Mouse (Mus musculus): Measurements from ENCODE around the gene Ccdc155. TPM values are rescaled to one million over a fixed set of nuclear protein-coding genes. Genes with fewer than 3 reads are reported as not detected.

The Ccdc155 gene
- total RNA-seq, 4 experiments from 2014 or later: 4.3 to 6.4 (median 5.4) TPM

DNA sequence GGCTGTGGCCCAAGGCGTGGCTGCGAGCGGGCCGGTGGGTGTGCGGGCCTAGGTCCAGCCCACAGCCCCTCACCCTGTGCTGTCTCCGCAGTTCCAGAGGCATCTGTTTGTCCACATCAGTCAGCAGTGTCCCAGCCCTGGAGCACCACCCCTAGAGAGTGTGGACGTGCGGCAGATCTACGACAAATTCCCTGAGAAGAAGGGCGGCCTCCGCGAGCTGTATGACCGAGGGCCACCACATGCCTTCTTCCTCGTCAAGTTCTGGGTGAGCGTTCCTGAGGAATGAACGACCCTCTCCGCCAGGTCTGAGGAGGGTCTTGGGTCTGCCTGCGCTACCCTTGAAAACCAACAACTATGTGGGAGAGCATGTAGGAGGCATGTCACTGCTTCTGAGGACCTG, 23.9 kb upstream of the Ccdc155 start:
- no peak for DNase-seq (ENCODE audit: low spot score in 2 of 2)

DNA sequence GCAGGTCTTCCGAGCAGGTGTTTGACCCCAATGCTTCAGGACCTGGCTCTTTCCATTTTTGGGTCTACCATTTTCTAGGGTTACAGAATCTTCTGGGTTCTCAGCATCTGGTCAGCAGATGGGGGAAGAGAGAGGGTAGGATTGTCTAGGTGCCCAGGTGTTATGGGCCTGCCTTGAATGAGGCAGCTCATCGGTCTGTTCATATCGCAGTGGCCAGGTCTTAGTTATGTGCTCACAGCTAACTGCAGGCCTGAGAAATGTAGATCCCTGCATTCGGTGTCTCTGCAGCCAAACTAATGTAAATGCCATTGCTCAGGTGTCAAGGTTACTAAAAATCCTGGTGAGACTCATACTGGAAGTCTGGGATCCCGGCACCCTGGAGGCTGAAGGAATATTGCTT, 21.7 kb upstream of the Ccdc155 start:
- DNase-seq (ENCODE audit: low spot score in 2 of 2): no peak

DNA sequence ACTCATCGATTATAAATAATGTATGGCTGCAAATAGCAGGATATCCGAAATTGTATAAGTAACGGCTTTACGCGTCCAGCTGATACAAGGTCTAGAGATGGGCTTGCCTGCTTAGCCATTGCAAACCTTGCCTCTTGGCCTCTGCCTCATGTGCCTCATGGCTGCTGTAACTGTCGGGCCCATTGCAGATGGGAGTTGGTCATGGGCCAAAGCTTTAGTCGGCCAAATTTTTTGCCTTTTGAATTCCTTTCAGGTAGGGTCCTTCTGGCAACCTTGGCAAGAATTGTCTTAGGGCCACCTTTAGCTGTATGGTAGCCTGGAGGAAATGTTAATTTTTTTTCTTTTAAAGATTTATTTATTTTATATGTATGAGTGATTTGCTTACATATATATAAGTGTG, 20.1 kb upstream of the Ccdc155 start:
- no peak for DNase-seq (ENCODE audit: low spot score in 2 of 2)

DNA sequence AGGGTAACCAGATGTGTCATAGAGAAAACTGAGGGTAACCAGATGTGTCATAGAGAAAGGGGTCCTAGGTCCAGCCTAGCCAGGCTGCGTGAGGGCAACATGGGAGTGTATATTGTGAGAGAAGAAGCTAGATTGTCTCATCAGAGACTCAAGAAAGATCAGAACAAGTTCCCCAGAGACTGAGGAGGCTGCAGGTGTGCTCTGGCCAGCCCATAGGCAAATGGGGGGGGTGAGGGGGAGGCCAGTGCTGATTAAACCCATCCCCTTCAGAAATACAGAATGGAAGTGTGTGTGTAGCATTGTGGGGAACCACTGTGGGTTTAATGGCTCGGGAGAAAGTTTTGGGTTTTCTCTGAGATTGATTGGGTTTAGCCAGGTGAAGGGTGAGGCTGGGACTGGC, 17.0 kb upstream of the Ccdc155 start:
- DNase-seq (ENCODE audit: low spot score in 2 of 2): no peak

GRCm38 (mm10) chr7:45216442-45217183, 11.9 kb upstream of the Ccdc155 start:
- no peak for DNase-seq (ENCODE audit: low spot score in 2 of 2)

DNA sequence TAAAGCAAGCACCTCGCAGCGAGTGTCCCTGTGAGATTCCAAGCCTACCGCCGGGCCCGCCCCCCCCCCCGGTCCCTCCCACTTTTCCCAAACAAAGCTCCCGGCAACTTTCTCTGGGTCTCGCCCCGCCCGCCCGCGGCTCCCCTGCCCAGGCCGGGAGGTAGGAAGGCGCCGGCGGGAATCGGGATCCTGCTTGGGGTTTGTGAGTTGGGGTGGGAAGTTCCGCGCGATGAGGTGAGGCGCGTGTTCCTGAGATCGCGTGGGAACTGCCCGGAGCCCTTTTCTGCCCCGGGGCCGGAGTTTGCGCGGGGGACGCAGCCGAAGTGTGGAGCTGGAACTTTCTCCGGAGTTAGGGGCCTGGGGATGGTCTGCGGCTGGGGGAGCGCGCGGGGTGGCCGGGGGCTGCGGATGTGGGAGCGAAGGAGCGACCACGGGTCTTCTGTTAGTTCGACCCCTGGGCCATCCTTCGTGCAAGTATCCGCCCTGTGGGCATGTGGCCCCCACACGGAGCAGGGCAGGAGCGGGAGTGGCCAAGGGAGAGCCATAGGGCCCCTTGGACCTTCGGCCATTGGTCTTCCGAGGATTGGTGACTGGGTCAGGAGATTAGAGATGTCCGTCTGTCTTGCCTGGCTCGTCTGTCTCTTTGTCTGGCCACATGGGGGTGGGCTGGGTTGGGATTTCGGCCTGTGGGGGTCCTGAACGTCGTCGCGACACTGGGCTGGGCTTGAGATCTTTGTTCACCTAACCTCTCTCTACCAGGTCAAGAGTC, 11.2 kb upstream of the Ccdc155 start, which contains the start of gene Tead2:
Gene Tead2 (plus strand): TSS at position 81 of the 769 bp plus-strand sequence.
- DNase-seq (ENCODE audit: low spot score in 2 of 2): no peak

DNA sequence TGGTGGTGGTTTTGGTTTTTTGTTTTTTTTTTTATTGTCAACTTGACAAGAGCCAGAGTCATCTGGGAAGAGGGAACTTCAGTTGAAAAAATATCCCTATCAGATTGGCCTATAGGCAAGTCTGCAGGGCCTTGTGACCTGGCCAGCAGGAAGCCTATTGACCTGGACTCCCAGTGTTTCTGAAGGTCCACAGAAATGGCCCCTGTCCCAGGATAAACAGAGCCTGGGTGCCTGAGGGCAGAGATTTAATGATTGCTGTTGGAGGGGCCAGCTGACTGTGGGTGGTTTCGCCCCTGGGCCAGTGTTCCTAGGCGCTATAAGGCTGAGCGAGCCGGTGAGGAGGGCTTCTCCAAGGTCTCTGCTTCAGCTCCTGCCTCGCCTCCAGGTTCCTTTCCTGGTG, 9.0 kb upstream of the Ccdc155 start:
- no peak for DNase-seq (ENCODE audit: low spot score in 2 of 2)

GRCm38 (mm10) chr7:45212356-45212755, 7.7 kb upstream of the Ccdc155 start:
- DNase-seq (ENCODE audit: low spot score in 2 of 2): no peak

GRCm38 (mm10) chr7:45211851-45212251, 7.2 kb upstream of the Ccdc155 start, which contains the start of gene Dkkl1:
Gene Dkkl1, minus strand, starts transcription at chr7:45212147.
- DNase-seq (ENCODE audit: low spot score in 2 of 2): no peak

GRCm38 (mm10) chr7:45211070-45211469, 6.4 kb upstream of the Ccdc155 start:
- no peak for DNase-seq (ENCODE audit: low spot score in 2 of 2)

DNA sequence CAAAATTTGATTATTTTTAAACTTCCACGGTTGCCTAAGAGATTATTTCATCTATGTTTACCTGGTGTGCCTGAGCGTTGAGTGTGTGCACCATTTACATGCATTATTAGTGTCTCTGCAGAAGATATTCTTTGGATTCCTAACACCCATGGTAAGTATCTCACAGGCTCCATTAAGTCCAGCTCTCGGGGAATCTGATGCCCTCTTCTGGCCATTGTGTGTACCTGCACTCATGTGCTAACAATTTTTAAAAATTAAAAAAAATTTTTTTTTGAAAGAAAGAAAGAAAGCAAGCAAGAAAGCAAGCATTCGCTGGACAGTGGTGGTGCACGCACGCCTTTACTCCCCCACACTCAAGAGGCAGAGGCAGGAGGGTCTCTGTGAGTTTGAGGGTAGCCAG, 3.6 kb upstream of the Ccdc155 start:
- no peak for DNase-seq (ENCODE audit: low spot score in 2 of 2)

DNA sequence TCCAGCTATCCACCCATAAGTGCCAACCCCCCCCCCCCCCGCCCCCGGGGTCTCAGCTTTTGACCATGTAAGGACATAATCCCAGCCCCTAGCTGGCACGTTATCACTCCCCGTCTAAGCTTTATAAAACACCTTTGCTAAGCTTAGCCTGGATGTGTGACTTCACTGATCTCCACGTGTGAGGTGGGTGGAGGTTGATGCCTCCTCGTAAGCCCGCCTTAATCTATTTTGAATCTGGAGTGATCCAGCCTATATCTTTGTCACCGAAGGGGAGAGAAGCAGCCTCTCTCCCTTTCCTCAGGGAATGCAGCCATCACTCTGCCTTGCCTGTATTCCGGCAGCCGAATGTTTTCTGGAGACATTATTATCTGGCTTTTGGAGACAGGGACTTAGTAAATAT, 2.0 kb downstream of the Ccdc155 start:
- no peak for DNase-seq (ENCODE audit: low spot score in 2 of 2)

DNA sequence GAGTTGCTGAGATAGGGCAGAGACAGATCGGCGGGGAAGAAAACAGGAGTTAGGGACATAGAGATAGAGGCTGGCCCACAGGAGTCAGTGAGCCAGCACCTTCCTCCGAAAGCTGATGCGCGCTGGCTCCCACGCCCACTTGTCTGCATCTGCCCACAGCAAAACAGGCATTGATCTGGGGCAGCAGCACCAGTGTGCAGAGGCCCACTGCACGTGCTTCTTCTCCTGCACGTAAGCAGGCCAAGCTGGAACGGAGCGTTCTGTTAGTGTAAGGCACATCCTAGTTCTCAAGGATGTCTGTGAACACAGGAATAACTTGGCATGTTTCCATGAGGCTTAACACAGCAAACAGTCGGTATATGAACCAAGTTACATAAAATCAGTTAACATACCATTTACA, 5.7 kb downstream of the Ccdc155 start:
- DNase-seq (ENCODE audit: low spot score in 2 of 2): peak; percentile 38 to 74

DNA sequence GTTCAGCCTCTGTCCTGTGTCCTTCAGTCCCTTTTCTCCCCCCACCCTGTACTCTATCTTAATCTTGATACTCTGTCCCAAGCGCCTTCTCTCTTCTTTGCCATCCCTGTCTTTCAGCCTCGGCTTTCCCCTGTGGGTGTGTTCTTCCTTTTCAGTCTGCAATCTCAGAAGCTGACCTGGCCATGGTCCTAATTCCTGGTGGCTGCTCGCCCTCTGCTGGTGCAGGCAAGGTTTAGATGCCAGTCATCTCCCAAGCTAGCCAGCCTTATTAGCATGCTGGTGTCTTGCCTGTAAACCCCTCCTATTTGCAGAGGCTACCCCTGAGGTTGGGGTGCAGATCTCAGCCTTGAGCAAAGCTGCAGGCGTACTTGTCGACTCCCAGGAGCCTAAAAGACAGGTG, 6.3 kb downstream of the Ccdc155 start:
- peak; percentile 45 to 64 for DNase-seq (ENCODE audit: low spot score in 2 of 2)

DNA sequence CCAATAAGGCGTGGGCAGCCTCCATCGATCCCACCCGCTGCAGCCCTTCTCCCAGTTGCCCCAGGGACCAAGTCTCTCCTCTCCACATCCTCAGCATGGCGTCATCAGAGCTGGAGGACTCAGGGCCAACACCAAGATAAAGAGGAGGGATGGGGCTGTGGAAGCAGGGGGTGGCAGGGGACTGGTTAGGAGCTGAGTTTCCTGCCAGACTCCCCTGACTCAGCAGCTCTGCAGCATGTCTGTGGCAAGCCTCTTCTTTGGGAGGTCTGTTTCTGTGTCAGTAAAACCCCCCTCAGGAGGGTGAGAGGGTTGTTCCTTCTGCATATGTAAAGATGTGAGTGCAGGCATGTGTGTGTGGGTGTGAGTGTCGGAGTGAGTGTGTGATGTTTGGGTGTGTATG, 7.7 kb downstream of the Ccdc155 start:
- DNase-seq (ENCODE audit: low spot score in 2 of 2): no peak

GRCm38 (mm10) chr7:45196176-45196535, 8.5 kb downstream of the Ccdc155 start:
- no peak for DNase-seq (ENCODE audit: low spot score in 2 of 2)

GRCm38 (mm10) chr7:45195341-45196175, 9.1 kb downstream of the Ccdc155 start:
- DNase-seq (ENCODE audit: low spot score in 2 of 2): no peak

DNA sequence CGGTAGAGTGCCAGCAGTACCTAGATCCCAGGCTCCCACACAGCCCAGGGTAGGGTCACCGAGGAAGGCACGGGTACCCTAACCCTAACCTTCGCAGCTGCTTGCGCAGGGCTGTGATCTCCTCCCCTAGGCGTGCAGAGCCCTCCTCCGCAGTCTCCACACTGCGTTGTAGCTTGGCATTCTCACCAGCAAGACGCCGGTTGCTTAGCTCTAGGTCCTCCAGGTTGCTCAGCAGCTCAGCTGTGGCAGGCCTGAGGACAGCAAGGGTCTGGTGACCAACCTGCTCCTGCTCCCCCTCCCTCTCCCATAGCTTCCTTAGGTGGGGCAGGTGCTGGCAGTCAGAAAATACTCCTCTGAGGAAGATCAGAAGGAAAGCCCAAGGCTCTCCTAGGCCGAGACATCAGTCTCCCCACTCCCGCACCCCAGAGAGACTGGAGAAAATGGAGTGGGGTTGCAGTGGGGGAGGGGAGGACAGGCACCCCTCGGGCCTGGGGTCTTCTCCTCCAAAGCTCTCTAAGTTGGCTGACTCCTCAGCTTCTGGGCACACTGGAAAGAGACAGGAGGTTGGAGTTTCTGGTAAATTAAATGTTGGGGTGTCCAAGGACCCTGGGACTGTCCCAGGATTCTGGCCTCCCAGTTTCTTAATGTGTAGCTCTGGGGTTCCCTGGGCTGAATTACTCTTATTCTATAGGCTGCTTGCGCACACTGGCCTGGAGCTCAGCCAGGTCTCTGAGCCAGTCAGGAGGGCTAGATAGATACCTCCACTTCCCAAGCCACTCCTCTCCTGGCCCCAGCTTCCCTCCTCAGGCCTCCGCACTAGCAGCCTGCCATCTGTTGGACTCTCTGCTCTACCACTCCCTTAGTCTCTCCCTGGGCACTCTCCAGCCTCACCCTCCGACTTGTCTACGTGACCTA, 10.6 kb downstream of the Ccdc155 start:
- DNase-seq (ENCODE audit: low spot score in 2 of 2): no peak

DNA sequence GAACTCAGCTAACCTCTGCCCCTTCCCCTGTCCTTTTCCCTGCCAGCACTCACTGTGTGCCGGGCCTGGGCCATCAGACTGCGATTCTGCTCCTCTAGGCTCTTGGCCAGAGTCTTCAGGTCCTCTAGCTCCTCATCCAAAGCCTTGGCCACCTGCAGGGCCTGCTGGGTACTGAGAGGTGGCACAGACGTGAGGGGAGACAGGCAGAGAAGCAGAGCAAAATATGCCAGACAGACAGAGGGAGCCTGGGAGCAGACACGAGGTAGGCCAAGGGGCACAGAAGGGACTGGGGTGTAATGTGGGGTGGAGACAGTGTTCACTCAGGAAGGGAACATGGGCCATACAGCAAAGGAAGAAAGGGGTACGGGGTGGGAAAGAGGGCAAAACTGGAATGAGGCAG, 11.3 kb downstream of the Ccdc155 start:
- DNase-seq (ENCODE audit: low spot score in 2 of 2): no peak

DNA sequence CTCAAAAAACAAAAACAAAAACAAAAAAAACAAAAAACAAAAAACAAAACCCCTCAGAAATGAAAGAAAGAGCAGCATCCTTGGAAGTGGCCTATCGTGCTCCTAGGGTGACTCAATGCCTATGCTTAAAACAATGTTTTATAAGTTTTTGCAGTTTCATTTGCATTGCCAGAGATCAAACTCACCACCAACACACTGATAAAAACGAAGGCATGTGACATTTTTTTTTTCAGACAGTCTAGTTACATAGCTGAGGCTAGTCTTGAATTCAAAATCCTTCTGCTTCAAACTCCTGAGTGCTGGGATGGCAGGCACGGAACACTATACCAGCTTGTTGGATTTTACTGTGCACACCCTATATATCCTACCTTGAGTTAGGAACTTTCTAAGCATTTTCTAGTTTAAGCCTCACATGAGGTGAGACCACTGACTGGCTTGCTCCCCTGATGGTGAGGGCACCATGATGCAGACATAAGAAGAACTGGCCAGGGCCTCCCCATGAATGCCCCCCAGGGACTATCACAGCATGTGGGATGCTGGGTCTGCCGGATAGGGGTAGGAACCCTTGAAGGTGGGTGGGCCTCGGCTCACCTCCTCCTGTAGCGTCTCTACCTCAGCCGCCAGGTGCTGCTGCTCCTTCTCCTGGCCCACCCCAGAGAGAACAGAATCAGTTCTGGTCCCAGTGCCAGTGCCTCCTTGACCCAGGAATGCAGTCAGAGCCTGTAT, 11.9 kb downstream of the Ccdc155 start:
- DNase-seq (ENCODE audit: low spot score in 2 of 2): no peak
